19 mouse cellular contexts compared by ENCODE assay signal in the genomic region with DNA sequence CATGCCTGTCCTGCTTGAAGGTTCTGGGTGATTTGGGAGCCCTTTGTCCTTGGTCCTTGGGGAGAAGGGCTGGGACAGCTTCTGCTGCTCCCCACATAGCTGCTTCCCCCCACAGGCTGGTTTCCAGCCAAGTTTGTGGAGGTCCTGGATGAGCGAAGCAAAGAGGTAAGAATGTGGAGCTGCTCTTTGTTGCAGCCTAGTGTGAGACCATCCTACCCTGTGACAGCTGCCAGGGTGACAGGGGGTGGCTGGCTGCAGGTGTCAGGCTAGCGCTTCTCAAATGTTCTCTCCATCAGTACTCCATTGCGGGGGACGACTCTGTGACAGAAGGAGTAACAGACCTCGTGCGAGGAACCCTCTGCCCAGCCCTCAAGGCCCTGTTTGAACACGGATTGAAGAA. TPM values are rescaled to one million over a fixed set of nuclear protein-coding genes. Genes with fewer than 3 reads are reported as not detected.
DNase-seq lines count a peak whose midpoint lies in the region; ATAC-seq and TF ChIP-seq lines count a peak whose summit lies in the region.
"Had no signal": no experiment of that assay in that cellular context is flagged by ENCODE, and none has a peak within 500 bp of the region (broad histone marks: within the 10 kb centered on the region; RNA-seq: fewer than 3 reads in every experiment).

No protein-coding gene starts in this region.

- no peaks in the 10 kb centered on the region for H3K9me3 ChIP-seq in forebrain, embryonic 16.5 days (ENCODE audit: control insufficient read depth, low read length)
- no peaks in the 10 kb centered on the region for H3K9me3 ChIP-seq in forebrain, embryonic 14.5 days (replicated peaks; ENCODE audit: control insufficient read depth, low read length)
- H3K9me3 ChIP-seq: embryonic facial prominence, embryonic 15.5 days; heart, embryonic 12.5 days; hindbrain, embryonic 15.5 days; midbrain, embryonic 15.5 days had no signal

- peaks cover 21% of the 10 kb centered on the region for H3K36me3 ChIP-seq in forebrain, embryonic 16.5 days (ENCODE audit: control insufficient read depth, insufficient read depth)
- peaks cover 81% of the 10 kb centered on the region for H3K36me3 ChIP-seq in forebrain, embryonic 14.5 days (ENCODE audit: control insufficient read depth, insufficient read depth, low read length)
- peaks cover 5% of the 10 kb centered on the region for H3K36me3 ChIP-seq in myocyte (ENCODE audit: control insufficient read depth, insufficient read depth)

- H3K4me2 ChIP-seq in forebrain, embryonic 16.5 days (ENCODE audit: low read length), result no peak overlapping the region
- no peak overlapping the region for H3K4me2 ChIP-seq in forebrain, embryonic 14.5 days (ENCODE audit: low read length)
- no peak overlapping the region for H3K4me2 ChIP-seq in myocyte (ENCODE audit: low read depth)
- H3K4me2 ChIP-seq: embryonic facial prominence, embryonic 15.5 days; heart, embryonic 12.5 days; hindbrain, embryonic 15.5 days; liver, embryonic 11.5 days; midbrain, embryonic 15.5 days had no signal

- 79% methylated on average over 7 of the region's 7 CpGs for WGBS in forebrain, embryonic 16.5 days
- WGBS in forebrain, embryonic 14.5 days, result 79% methylated on average over 7 of the region's 7 CpGs

- H3K27ac ChIP-seq in forebrain, embryonic 16.5 days (ENCODE audit: low read length), result 0 out of 2 replicates have a peak overlapping the region, but pooled peaks have one; percentile 5
- no peak overlapping the region for H3K27ac ChIP-seq in forebrain, embryonic 14.5 days (ENCODE audit: low read depth, low read length)
- H3K27ac ChIP-seq in left cerebral cortex, adult 2 months, result peak overlapping the region; percentile 38
- H3K27ac ChIP-seq: embryonic facial prominence, embryonic 15.5 days; gastrocnemius, adult 2 months; hindbrain, embryonic 15.5 days; kidney, postnatal 0 days; midbrain, embryonic 15.5 days had no signal

- no peak for TF ChIP-seq CTCF in left cerebral cortex, adult 2 months (IDR thresholded peaks at IDR 0.05)

- H3ac ChIP-seq in myocyte (ENCODE audit: control insufficient read depth, insufficient read length), result no peak overlapping the region

- no peaks in the 10 kb centered on the region for H3K4me1 ChIP-seq in forebrain, embryonic 16.5 days (replicated peaks; ENCODE audit: control insufficient read depth, insufficient read depth, low read length)
- H3K4me1 ChIP-seq in forebrain, embryonic 14.5 days (ENCODE audit: control insufficient read depth, insufficient read depth, low read length), result no peaks in the 10 kb centered on the region
- H3K4me1 ChIP-seq: embryonic facial prominence, embryonic 15.5 days; heart, embryonic 12.5 days; hindbrain, embryonic 15.5 days; midbrain, embryonic 15.5 days had no signal

- H3K9ac ChIP-seq in forebrain, embryonic 16.5 days (replicated peaks; ENCODE audit: low read depth, low read length), result no peak overlapping the region
- H3K9ac ChIP-seq in forebrain, embryonic 14.5 days (ENCODE audit: low read length), result no peak overlapping the region
- H3K9ac ChIP-seq: embryonic facial prominence, embryonic 15.5 days; heart, embryonic 12.5 days; hindbrain, embryonic 15.5 days; midbrain, embryonic 15.5 days had no signal

- no peak for ATAC-seq in forebrain, embryonic 16.5 days
- ATAC-seq in forebrain, embryonic 14.5 days, result no peak
- ATAC-seq: midbrain, embryonic 15.5 days had no signal

- TF ChIP-seq POLR2A in myocyte (IDR thresholded peaks at IDR 0.05; ENCODE audit: insufficient read length, low read depth), result no peak

- intact Hi-C loops in left cerebral cortex, adult 2 months (cut with DNase I), result no loop called here

- H3K4me3 ChIP-seq in forebrain, embryonic 16.5 days (replicated peaks; ENCODE audit: low read length), result no peak overlapping the region
- H3K4me3 ChIP-seq in forebrain, embryonic 14.5 days (ENCODE audit: low read depth, low read length), result no peak overlapping the region
- H3K4me3 ChIP-seq in left cerebral cortex, adult 2 months, result no peak overlapping the region
- no peak overlapping the region for H3K4me3 ChIP-seq in myocyte
- H3K4me3 ChIP-seq: embryonic facial prominence, embryonic 15.5 days; gastrocnemius, adult 2 months; heart, embryonic 12.5 days; hindbrain, embryonic 15.5 days; midbrain, embryonic 15.5 days had no signal

- DNase-seq in cerebellum, adult 9-11 months, result peak; percentile 46
- DNase-seq in cerebellum, adult 11 months, result no peak
- no peak for DNase-seq in forebrain, embryonic 14.5 days (ENCODE audit: low spot score)
- DNase-seq in left cerebral cortex, adult 2 months (ENCODE audit: extremely low spot score in 1 of 2, low spot score in 2 of 2), result no peak
- DNase-seq in left cerebral cortex, adult 18-20 months (ENCODE audit: low spot score in 2 of 2), result no peak
- DNase-seq: gastrocnemius, adult 2 months; heart, postnatal 14 days; kidney, adult 11 months; lung, adult 18-20 months; lung, postnatal 14 days; thymus, postnatal 4 days had no signal

- no peaks in the 10 kb centered on the region for H3K27me3 ChIP-seq in forebrain, embryonic 16.5 days (replicated peaks; ENCODE audit: control insufficient read depth, insufficient read depth, low read length)
- no peaks in the 10 kb centered on the region for H3K27me3 ChIP-seq in forebrain, embryonic 14.5 days (replicated peaks; ENCODE audit: control insufficient read depth, insufficient read depth, low read length)
- H3K27me3 ChIP-seq in myocyte (ENCODE audit: control insufficient read depth, insufficient read depth, insufficient read length), result no peaks in the 10 kb centered on the region
- H3K27me3 ChIP-seq: embryonic facial prominence, embryonic 15.5 days; heart, embryonic 12.5 days; hindbrain, embryonic 15.5 days; midbrain, embryonic 15.5 days had no signal

- no peaks in the 10 kb centered on the region for H3K79me2 ChIP-seq in myocyte (ENCODE audit: control insufficient read depth, insufficient read depth)

TF ChIP-seq in myocyte, 11 proteins besides CTCF, POLR2A, EP300 and RAD21:
- TF ChIP-seq CEBPB (IDR thresholded peaks at IDR 0.05; ENCODE audit: insufficient read depth, poor library complexity, severe bottlenecking) (no peak), POLR2AphosphoS2 (IDR thresholded peaks at IDR 0.05; ENCODE audit: insufficient read length, low read depth) (peak; percentile 9), USF1 (IDR thresholded peaks at IDR 0.05; ENCODE audit: low read depth) (no peak)
TF ChIP-seq in myocyte: peak in this region for 1.

RNA-seq across cellular contexts. Expression of a gene that starts 32.5 kb away (rescaled TPM):
- 65.4 and 77.5 TPM in 2 replicates for polyA plus RNA-seq in forebrain, embryonic 16.5 days (2015; fragmentation: Nextera tagmentation; extraction: Ambion mirVana)
- polyA plus RNA-seq in forebrain, embryonic 14.5 days (2014; fragmentation: Nextera tagmentation; extraction: Ambion mirVana), result 43.1 and 46.3 TPM in 2 replicates
- total RNA-seq in left cerebral cortex, adult 2 months (2021), result 100 to 1,000 TPM in 1 of 2 experiments, 10 to 100 TPM in 1; 93.0 to 112 TPM
- total RNA-seq in left cerebral cortex, adult 18-20 months (2021), result 10 to 100 TPM; 93.3 to 99.9 TPM
- 32.3 TPM for polyA plus RNA-seq in myocyte (2012; fragmentation: generic; extraction: Trizol)
